Mouse (Mus musculus): ENCODE results near the gene Kitl. TPM values are rescaled to one million over a fixed set of nuclear protein-coding genes. Genes with fewer than 3 reads are reported as not detected.

The Kitl gene
- polyA plus RNA-seq, 1 experiment = 23.0 TPM

- DNase-seq (ENCODE audit: extremely low spot score in 1 of 2, low spot score in 1 of 2) = no peak
Observed at GRCm38 (mm10) chr10:100101115-100101514, 85.7 kb downstream of the Kitl start.

GRCm38 (mm10) chr10:100111209-100111608, 95.8 kb downstream of the Kitl start:
- DNase-seq (ENCODE audit: extremely low spot score in 1 of 2, low spot score in 1 of 2) = no peak

GRCm38 (mm10) chr10:100115570-100115969, 100.1 kb downstream of the Kitl start:
- DNase-seq (ENCODE audit: extremely low spot score in 1 of 2, low spot score in 1 of 2) = no peak

GRCm38 (mm10) chr10:100124452-100124851, 109.0 kb downstream of the Kitl start:
- DNase-seq (ENCODE audit: extremely low spot score in 1 of 2, low spot score in 1 of 2) = no peak

GRCm38 (mm10) chr10:100127837-100128743, 112.7 kb downstream of the Kitl start:
- no peak for DNase-seq (ENCODE audit: extremely low spot score in 1 of 2, low spot score in 1 of 2)

- no peak for DNase-seq (ENCODE audit: extremely low spot score in 1 of 2, low spot score in 1 of 2)
Observed at GRCm38 (mm10) chr10:100131657-100132056, 116.2 kb downstream of the Kitl start.

GRCm38 (mm10) chr10:100132304-100132703, 116.9 kb downstream of the Kitl start:
- no peak for DNase-seq (ENCODE audit: extremely low spot score in 1 of 2, low spot score in 1 of 2)

GRCm38 (mm10) chr10:100138552-100138951, 123.1 kb downstream of the Kitl start:
- no peak for DNase-seq (ENCODE audit: extremely low spot score in 1 of 2, low spot score in 1 of 2)

- no peak for DNase-seq (ENCODE audit: extremely low spot score in 1 of 2, low spot score in 1 of 2)
Observed at GRCm38 (mm10) chr10:100148123-100148522, 132.7 kb downstream of the Kitl start.
